In the genomic region with DNA sequence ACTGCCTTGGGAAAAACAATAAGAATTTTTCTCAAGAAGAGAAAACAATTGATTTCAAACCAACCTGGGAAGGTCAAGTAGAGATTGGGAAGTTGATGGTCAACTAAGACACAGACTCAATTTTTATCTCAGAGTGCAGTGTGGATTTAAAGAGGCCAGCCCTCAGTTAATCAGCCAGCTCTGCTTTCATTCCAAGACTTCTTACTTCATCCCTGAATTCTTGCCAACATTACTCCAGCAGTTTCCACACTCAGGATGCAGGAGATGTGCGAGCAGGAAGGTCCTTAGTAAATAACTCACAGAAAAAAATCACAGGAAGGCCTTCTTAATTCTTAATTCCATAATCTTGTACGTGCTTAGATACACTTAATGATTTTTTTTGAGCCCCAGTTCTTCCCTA, we compare ENCODE assay signal across 19 mouse cellular contexts.
A peak's percentile ranks its signal among the peaks of the same experiment; 100 is the strongest.
DNase-seq lines count a peak whose midpoint lies in the region; ATAC-seq and TF ChIP-seq lines count a peak whose summit lies in the region.
"Had no signal": no experiment of that assay in that cellular context is flagged by ENCODE, and none has a peak within 500 bp of the region (broad histone marks: within the 10 kb centered on the region; RNA-seq: fewer than 3 reads in every experiment).

No protein-coding gene starts in this region.

- DNase-seq in embryonic facial prominence, embryonic 14.5 days (ENCODE audit: low spot score) = peak; percentile 62
- no peak for DNase-seq in embryonic facial prominence, embryonic 10.5 days (ENCODE audit: low spot score)
- peak; percentile 79 for DNase-seq in lung, embryonic 14.5 days
- no peak for DNase-seq in lung, adult 2 months
- DNase-seq in heart, postnatal 0 days (ENCODE audit: low spot score) = peak; percentile 53
- DNase-seq in cerebellum, adult 8-10 months = no peak
- DNase-seq in midbrain, embryonic 11.5 days (ENCODE audit: low spot score, missing footprints) = no peak
- no peak for DNase-seq in urinary bladder, postnatal 14 days (ENCODE audit: low spot score)
- DNase-seq: cerebellum, adult 2 months; embryo, embryonic 11 days; forebrain, postnatal 0 days; gastrocnemius, postnatal 14 days had no signal

- H3K4me1 ChIP-seq in embryonic facial prominence, embryonic 14.5 days (ENCODE audit: control insufficient read depth, insufficient read depth, low read length) = peaks cover 3% of the 10 kb centered on the region; the same call in 1 of the 2 replicates
- H3K4me1 ChIP-seq in embryonic facial prominence, embryonic 10.5 days = peaks cover 8% of the 10 kb centered on the region; the same call in 1 of the 2 replicates
- H3K4me1 ChIP-seq in lung, embryonic 14.5 days (ENCODE audit: insufficient read depth) = peaks cover 13% of the 10 kb centered on the region; the same call in 1 of the 2 replicates
- H3K4me1 ChIP-seq in lung, adult 2 months (ENCODE audit: control insufficient read depth, insufficient read depth, low read length) = peaks cover 6% of the 10 kb centered on the region; the same call in 1 of the 2 replicates
- peaks cover 22% of the 10 kb centered on the region for H3K4me1 ChIP-seq in heart, postnatal 0 days (ENCODE audit: control insufficient read depth, insufficient read depth)
- H3K4me1 ChIP-seq in midbrain, embryonic 11.5 days (ENCODE audit: control insufficient read depth, insufficient read depth, low read length) = no peaks in the 10 kb centered on the region
- H3K4me1 ChIP-seq: hindbrain, embryonic 12.5 days; intestine, embryonic 15.5 days; neural tube, embryonic 12.5 days had no signal

- no peaks in the 10 kb centered on the region for H3K9me3 ChIP-seq in embryonic facial prominence, embryonic 14.5 days (ENCODE audit: control insufficient read depth, low read length)
- no peaks in the 10 kb centered on the region for H3K9me3 ChIP-seq in embryonic facial prominence, embryonic 10.5 days
- H3K9me3 ChIP-seq in lung, embryonic 14.5 days (ENCODE audit: low read depth, low read length) = no peaks in the 10 kb centered on the region
- H3K9me3 ChIP-seq in heart, postnatal 0 days (replicated peaks; ENCODE audit: control insufficient read depth, low read length) = no peaks in the 10 kb centered on the region
- no peaks in the 10 kb centered on the region for H3K9me3 ChIP-seq in midbrain, embryonic 11.5 days (ENCODE audit: control insufficient read depth, low read length)
- H3K9me3 ChIP-seq: hindbrain, embryonic 12.5 days; intestine, embryonic 15.5 days; limb, embryonic 15.5 days; neural tube, embryonic 12.5 days had no signal

- no peak overlapping the region for H3K4me3 ChIP-seq in embryonic facial prominence, embryonic 14.5 days (ENCODE audit: low read depth, low read length)
- no peak overlapping the region for H3K4me3 ChIP-seq in embryonic facial prominence, embryonic 10.5 days
- no peak overlapping the region for H3K4me3 ChIP-seq in lung, embryonic 14.5 days (ENCODE audit: low read depth, low read length)
- no peak overlapping the region for H3K4me3 ChIP-seq in lung, adult 2 months (replicated peaks; ENCODE audit: extremely low read depth, low read depth, low read length)
- H3K4me3 ChIP-seq in heart, postnatal 0 days (ENCODE audit: low read depth, low read length) = no peak overlapping the region
- no peak overlapping the region for H3K4me3 ChIP-seq in midbrain, embryonic 11.5 days (ENCODE audit: low read depth, low read length)
- H3K4me3 ChIP-seq: erythroblast, embryonic 14.5 days; hindbrain, embryonic 12.5 days; intestine, embryonic 15.5 days; limb, embryonic 15.5 days; neural tube, embryonic 12.5 days had no signal

- no peak for ATAC-seq in embryonic facial prominence, embryonic 14.5 days (ENCODE audit: low read depth)
- ATAC-seq in lung, embryonic 14.5 days (ENCODE audit: insufficient read depth) = no peak
- no peak for ATAC-seq in heart, postnatal 0 days (ENCODE audit: insufficient read depth, low read depth)
- no peak for ATAC-seq in midbrain, embryonic 11.5 days (ENCODE audit: low FRiP score)
- ATAC-seq: forebrain, postnatal 0 days; intestine, embryonic 15.5 days; midbrain, embryonic 16.5 days had no signal

- H3K27me3 ChIP-seq in embryonic facial prominence, embryonic 14.5 days (replicated peaks; ENCODE audit: control insufficient read depth, insufficient read depth, low read length) = no peaks in the 10 kb centered on the region
- peaks cover 10% of the 10 kb centered on the region; the same call in 1 of the 2 replicates for H3K27me3 ChIP-seq in embryonic facial prominence, embryonic 10.5 days (replicated peaks; ENCODE audit: low read depth, poor library complexity, severe bottlenecking)
- no peaks in the 10 kb centered on the region for H3K27me3 ChIP-seq in lung, embryonic 14.5 days (ENCODE audit: insufficient read depth, low read length)
- H3K27me3 ChIP-seq in heart, postnatal 0 days (ENCODE audit: control insufficient read depth, insufficient read depth, low read length) = no peaks in the 10 kb centered on the region
- no peaks in the 10 kb centered on the region for H3K27me3 ChIP-seq in midbrain, embryonic 11.5 days (ENCODE audit: control insufficient read depth, insufficient read depth, low read length)
- H3K27me3 ChIP-seq: hindbrain, embryonic 12.5 days; intestine, embryonic 15.5 days; limb, embryonic 15.5 days; neural tube, embryonic 12.5 days had no signal

- TF ChIP-seq EP300 in heart, postnatal 0 days (IDR thresholded peaks at IDR 0.05; ENCODE audit: low read depth) = no peak

- H3K36me3 ChIP-seq in embryonic facial prominence, embryonic 14.5 days (ENCODE audit: control insufficient read depth, insufficient read depth, low read length) = no peaks in the 10 kb centered on the region
- H3K36me3 ChIP-seq in embryonic facial prominence, embryonic 10.5 days (replicated peaks) = no peaks in the 10 kb centered on the region
- no peaks in the 10 kb centered on the region for H3K36me3 ChIP-seq in lung, embryonic 14.5 days (ENCODE audit: insufficient read depth)
- no peaks in the 10 kb centered on the region for H3K36me3 ChIP-seq in heart, postnatal 0 days (replicated peaks; ENCODE audit: control insufficient read depth, insufficient read depth, low read length)
- H3K36me3 ChIP-seq in midbrain, embryonic 11.5 days (ENCODE audit: control insufficient read depth, insufficient read depth, low read length) = no peaks in the 10 kb centered on the region
- H3K36me3 ChIP-seq: hindbrain, embryonic 12.5 days; intestine, embryonic 15.5 days; limb, embryonic 15.5 days; neural tube, embryonic 12.5 days had no signal

- no peak for TF ChIP-seq POLR2A in lung, adult 2 months (IDR thresholded peaks at IDR 0.05; ENCODE audit: borderline replicate concordance, extremely low read depth, low read depth, low read length)

- no peak overlapping the region for H3K9ac ChIP-seq in embryonic facial prominence, embryonic 14.5 days (ENCODE audit: low read depth, low read length)
- no peak overlapping the region for H3K9ac ChIP-seq in lung, embryonic 14.5 days
- H3K9ac ChIP-seq in heart, postnatal 0 days (replicated peaks; ENCODE audit: low read depth, low read length) = no peak overlapping the region
- no peak overlapping the region for H3K9ac ChIP-seq in midbrain, embryonic 11.5 days (ENCODE audit: low read length)
- H3K9ac ChIP-seq: forebrain, postnatal 0 days; hindbrain, embryonic 12.5 days; intestine, embryonic 15.5 days; limb, embryonic 15.5 days; neural tube, embryonic 12.5 days had no signal

- H3K27ac ChIP-seq in embryonic facial prominence, embryonic 14.5 days (replicated peaks; ENCODE audit: low read depth, low read length) = no peak overlapping the region
- H3K27ac ChIP-seq in embryonic facial prominence, embryonic 10.5 days (replicated peaks) = no peak overlapping the region
- H3K27ac ChIP-seq in lung, embryonic 14.5 days (ENCODE audit: low read depth) = peak overlapping the region; percentile 63; the same call in 1 of the 2 replicates
- peak overlapping the region; percentile 13; the same call in 1 of the 2 replicates for H3K27ac ChIP-seq in heart, postnatal 0 days (ENCODE audit: low read depth)
- no peak overlapping the region for H3K27ac ChIP-seq in midbrain, embryonic 11.5 days (ENCODE audit: low read depth, low read length)
- H3K27ac ChIP-seq: hindbrain, embryonic 12.5 days; intestine, embryonic 15.5 days; limb, embryonic 15.5 days; macrophage; neural tube, embryonic 12.5 days had no signal

- H3K4me2 ChIP-seq in embryonic facial prominence, embryonic 14.5 days (ENCODE audit: low read depth, low read length) = no peak overlapping the region
- H3K4me2 ChIP-seq in lung, embryonic 14.5 days = no peak overlapping the region
- H3K4me2 ChIP-seq in heart, postnatal 0 days (ENCODE audit: low read depth, low read length) = no peak overlapping the region
- H3K4me2 ChIP-seq in midbrain, embryonic 11.5 days = no peak overlapping the region
- H3K4me2 ChIP-seq: hindbrain, embryonic 12.5 days; intestine, embryonic 15.5 days; limb, embryonic 15.5 days; neural tube, embryonic 12.5 days had no signal

- WGBS in embryonic facial prominence, embryonic 14.5 days = 44% methylated on average over 2 of the region's 2 CpGs
- whole genome bisulfite sequencing in embryonic facial prominence, embryonic 10.5 days = 82% methylated on average over 2 of the region's 2 CpGs
- 34% methylated on average over 2 of the region's 2 CpGs for WGBS in lung, embryonic 14.5 days
- 18% methylated on average over 2 of the region's 2 CpGs for WGBS in lung, adult 2 months
- 31% methylated on average over 2 of the region's 2 CpGs for WGBS in heart, postnatal 0 days
- 79% methylated on average over 2 of the region's 2 CpGs for WGBS in midbrain, embryonic 11.5 days

- TF ChIP-seq CTCF in lung, embryonic 14.5 days (IDR thresholded peaks at IDR 0.05; ENCODE audit: low read depth) = no peak
- no peak for TF ChIP-seq CTCF in lung, adult 2 months (IDR thresholded peaks at IDR 0.05; ENCODE audit: insufficient read depth, low read length)
- no peak for TF ChIP-seq CTCF in heart, postnatal 0 days (IDR thresholded peaks at IDR 0.05; ENCODE audit: low read depth)

Comparison
In these comparisons a context has a peak if more than half of its experiments do, and no peak if none do; other contexts are left out.
1. DNase-seq: peak in embryonic facial prominence, embryonic 14.5 days (single experiment), lung, embryonic 14.5 days (single experiment) and heart, postnatal 0 days (single experiment); none in embryonic facial prominence, embryonic 10.5 days (single experiment), lung, adult 2 months (single experiment), cerebellum, adult 8-10 months (single experiment), midbrain, embryonic 11.5 days (single experiment) and urinary bladder, postnatal 14 days (single experiment).
2. H3K27ac ChIP-seq: peak in lung, embryonic 14.5 days (single experiment) and heart, postnatal 0 days (single experiment); none in embryonic facial prominence, embryonic 14.5 days (single experiment), embryonic facial prominence, embryonic 10.5 days (single experiment) and midbrain, embryonic 11.5 days (single experiment).